Mouse (Mus musculus) olfactory bulb, adult 2 months (tissue): ENCODE measurements around the gene Cox8b. TPM values are rescaled to one million over a fixed set of nuclear protein-coding genes. Genes with fewer than 3 reads are reported as not detected.

Experiments
- H3K27ac ChIP-seq: fragments of 200-500 bp; 2 replicates; pipeline ENCODE4 v1.5.1; 2012; ENCODE audit warnings: low read depth, low read length; ENCODE audit not compliant: insufficient read depth
- H3K4me1 ChIP-seq: fragments of 200-500 bp; 2 replicates; pipeline ENCODE4 v1.6.1; 2012; ENCODE audit warnings: low read length; ENCODE audit not compliant: control insufficient read depth, insufficient read depth
- H3K4me3 ChIP-seq: fragments of 200-500 bp; 2 replicates; pipeline ENCODE4 v1.5.1; 2012; ENCODE audit warnings: mild to moderate bottlenecking, low read depth, low read length, moderate library complexity; ENCODE audit not compliant: insufficient read depth
- CTCF ChIP-seq: fragments of 200-500 bp; IDR thresholded peaks from 2 replicates; pipeline ENCODE4 v1.5.1; 2012; ENCODE audit warnings: low read depth, mild to moderate bottlenecking, low read length, moderate library complexity; ENCODE audit not compliant: insufficient read depth
- POLR2A ChIP-seq: fragments of 200-500 bp; IDR thresholded peaks from 2 replicates; pipeline ENCODE4 v1.6.1; 2012; ENCODE audit warnings: mild to moderate bottlenecking, low read depth, low read length, moderate library complexity; ENCODE audit not compliant: insufficient read depth
- WGBS: fragments of 180-500 bp; shearing (Covaris S2); methylation state at CpG from one replicate; pipeline ENCODE4 v1.1.7; 2018; 5-methylcytosine and 5-hydroxymethylcytosine counted together
- polyA plus RNA-seq: library from polyadenylated mRNA; stranded (reverse); fragments of >200 nt; gene quantifications from 2 replicates; pipeline ENCODE4 v1.2.4, GENCODE M21; 2012; ENCODE audit warnings: low replicate concordance; ENCODE audit not compliant: missing spikeins, insufficient read depth, insufficient read length

Gene Cox8b
- polyA plus RNA-seq, 1 experiment, result not detected

DNA sequence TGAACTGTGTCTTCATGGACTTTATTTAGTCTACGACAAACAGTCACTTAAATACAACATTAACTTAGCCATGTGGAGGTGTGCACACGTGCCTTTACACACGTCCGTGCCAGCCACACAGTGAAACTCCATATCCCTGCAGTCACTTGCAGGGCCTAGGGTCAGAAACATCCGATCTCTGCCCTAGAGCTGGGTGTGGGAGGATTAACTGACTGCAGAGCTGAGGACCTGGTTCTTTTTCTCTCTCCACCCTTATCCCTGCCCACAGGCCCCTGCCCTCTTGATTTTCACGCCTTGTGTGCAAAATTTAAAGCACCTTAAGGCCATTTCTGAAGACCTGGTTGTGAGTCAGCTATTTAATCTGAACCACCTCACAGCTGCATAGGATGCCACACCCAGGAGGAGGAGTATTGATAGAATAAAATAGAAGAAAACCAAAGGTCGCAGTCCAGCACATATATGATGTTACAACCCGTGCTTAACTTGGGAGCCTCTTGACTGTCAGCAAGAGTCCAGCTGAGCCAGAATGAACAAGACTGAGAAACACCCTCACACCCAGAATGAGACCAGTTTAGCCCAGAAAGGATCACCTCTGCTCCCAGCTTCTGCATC is 20.3 kb upstream of the Cox8b start, which contains the start of gene Nlrp6:
Gene Nlrp6 (plus strand): TSS at position 485 of the 612 bp plus-strand sequence.
- WGBS, result 88% methylated on average over 8 of the region's 8 CpGs
- Histone ChIP-seq H3K4me3 (no peak within 1 kb of the TSS), H3K27ac (no peak within 1 kb of the TSS), H3K4me1 (peaks cover 19% of the 10 kb centered on the region)
- TF ChIP-seq POLR2A, result no peak
- TF ChIP-seq CTCF, result no peak

DNA sequence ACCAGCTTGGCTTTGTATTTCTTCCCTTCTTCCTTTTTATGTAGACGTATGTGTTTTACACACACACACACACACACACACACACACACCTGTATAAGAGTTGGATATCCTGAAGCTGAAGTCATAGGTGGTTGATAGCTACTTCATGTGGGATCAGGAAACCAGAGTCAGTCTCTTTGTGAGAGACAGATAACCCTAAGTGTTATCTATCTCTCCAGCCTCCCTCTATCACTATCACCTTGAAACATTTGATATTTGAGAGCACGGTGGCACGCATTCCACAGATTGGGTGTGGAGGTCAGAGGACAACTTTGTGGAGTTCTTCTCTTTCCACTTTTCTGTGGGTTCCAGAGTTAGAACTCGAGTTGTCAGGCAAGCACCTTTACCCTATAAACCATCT is 19.7 kb upstream of the Cox8b start:
- Histone ChIP-seq H3K27ac (no peak overlapping the region), H3K4me3 (no peak overlapping the region), H3K4me1 (peaks cover 19% of the 10 kb centered on the region)
- TF ChIP-seq CTCF, result no peak
- WGBS, result 82% methylated on average over 4 of the region's 4 CpGs

- TF ChIP-seq POLR2A (no peak), CTCF (no peak)
- WGBS, result 90% methylated on average over 8 of the region's 8 CpGs
- H3K4me3 ChIP-seq, result no peak overlapping the region
- peaks cover 4% of the 10 kb centered on the region; the same call in 1 of the 2 replicates for H3K4me1 ChIP-seq
- H3K27ac ChIP-seq, result no peak overlapping the region
These were observed 13.9 kb upstream of the Cox8b start for GRCm38 (mm10) chr7:140914031-140914690.

DNA sequence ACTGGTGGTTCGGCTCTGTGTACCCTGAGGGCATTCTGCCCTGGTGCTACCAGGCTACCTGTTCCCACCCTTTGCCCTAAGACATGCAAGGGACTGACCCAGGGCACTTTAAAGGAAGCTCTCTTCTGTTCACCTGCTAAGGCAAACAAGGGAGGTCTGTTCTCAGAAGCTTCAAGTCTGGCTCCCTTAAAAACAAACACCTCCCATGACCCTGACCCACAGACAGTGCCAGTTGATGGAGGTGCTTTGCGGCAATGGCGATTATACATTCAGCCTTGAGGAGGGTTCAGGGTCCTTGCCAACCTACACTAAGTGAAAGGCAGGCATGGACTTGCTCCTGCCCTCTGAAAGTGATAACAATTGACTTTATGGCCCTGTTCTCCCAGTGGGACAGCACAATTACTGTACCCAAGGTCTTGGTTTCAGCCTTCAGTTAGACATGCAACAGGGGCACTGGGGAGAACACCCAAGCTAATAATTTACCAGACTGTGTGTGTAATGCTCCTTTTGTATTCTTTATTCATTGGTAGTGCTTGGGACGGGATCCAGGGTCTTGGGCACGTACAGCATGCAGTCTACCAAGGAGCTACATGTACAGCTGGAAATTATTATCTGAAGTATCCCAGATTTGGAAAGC is 12.7 kb upstream of the Cox8b start:
- TF ChIP-seq CTCF, result no peak
- no peak for TF ChIP-seq POLR2A
- WGBS, result 79% methylated on average over 5 of the region's 5 CpGs
- Histone ChIP-seq H3K4me1 (peaks cover 8% of the 10 kb centered on the region), H3K4me3 (no peak overlapping the region), H3K27ac (no peak overlapping the region)

- TF ChIP-seq POLR2A (no peak), CTCF (no peak)
- H3K4me3 ChIP-seq, result no peak overlapping the region
- no peak overlapping the region for H3K27ac ChIP-seq
- H3K4me1 ChIP-seq, result peaks cover 8% of the 10 kb centered on the region
- 41% methylated on average over 3 of the region's 3 CpGs for WGBS
These were observed 12.0 kb upstream of the Cox8b start for GRCm38 (mm10) chr7:140912293-140912692.

DNA sequence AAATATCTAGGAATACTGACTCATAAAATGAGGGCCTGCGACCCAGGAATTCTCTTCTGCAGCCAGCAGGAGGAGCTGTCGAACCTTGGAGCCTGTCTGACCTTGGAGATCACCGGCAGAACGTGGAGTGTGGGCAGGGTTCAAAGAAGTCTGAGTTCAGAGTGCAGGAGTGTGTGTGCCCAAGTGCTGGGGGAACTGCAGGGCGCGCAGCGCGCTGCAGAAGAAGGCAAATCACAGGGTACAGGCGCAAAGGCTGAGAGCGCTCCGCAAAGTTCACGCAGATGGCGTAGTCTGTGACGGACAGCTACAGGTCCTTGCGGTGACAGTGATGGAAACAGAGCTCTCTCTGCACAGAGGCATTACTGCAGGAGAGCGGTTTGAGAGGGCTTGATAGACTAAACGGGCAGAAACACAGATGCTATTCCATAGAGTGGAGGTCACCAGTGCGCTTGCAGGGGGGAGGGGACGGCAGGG is 8.4 kb upstream of the Cox8b start:
- WGBS, result 1% methylated on average over 19 of the region's 19 CpGs
- TF ChIP-seq POLR2A (no peak), CTCF (peak; percentile 76)
- Histone ChIP-seq H3K4me1 (peaks cover 8% of the 10 kb centered on the region), H3K4me3 (peak overlapping the region; percentile 48), H3K27ac (no peak overlapping the region)

DNA sequence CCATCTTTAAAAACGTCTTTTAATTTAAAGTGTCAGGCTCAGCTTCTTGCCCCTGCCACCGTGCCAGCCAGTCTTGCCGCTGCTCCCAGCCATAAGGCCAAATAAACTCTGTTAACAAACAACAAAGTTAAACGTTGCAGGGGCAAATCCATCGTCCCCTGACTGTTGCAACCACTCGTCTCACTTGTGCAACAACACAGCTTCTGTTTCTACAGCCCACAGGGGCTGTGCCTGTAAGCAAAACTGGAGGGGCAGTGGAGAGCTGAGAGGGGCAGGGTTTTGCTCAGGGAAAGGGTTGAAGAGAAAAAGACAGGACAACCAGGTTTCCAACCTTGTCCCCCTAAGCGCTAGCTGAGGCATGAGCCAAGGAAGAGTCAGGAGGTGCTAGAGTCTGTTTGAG is 7.9 kb upstream of the Cox8b start:
- Histone ChIP-seq H3K4me3 (no peak overlapping the region), H3K27ac (no peak overlapping the region), H3K4me1 (peaks cover 10% of the 10 kb centered on the region)
- 55% methylated on average over 7 of the region's 7 CpGs for WGBS
- TF ChIP-seq CTCF, result no peak
- no peak for TF ChIP-seq POLR2A

DNA sequence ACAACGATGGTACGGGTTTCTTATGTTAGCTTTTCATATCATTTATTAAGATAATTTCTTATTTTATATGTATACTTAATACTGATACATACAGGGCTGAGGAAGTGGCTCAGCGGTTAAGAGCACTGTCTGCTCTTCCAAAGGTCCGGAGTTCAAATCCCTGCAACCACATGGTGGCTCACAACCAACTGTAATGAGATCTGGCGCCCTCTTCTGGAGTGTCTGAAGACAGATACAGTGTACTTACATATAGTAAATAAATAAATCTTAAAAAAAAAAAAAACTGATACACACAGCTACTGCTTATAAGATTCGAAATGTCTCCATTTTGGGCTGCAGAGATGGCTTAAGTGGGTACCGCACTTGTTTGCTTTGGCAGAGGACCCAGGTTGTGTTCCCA is 7.5 kb upstream of the Cox8b start:
- Histone ChIP-seq H3K27ac (no peak overlapping the region), H3K4me3 (no peak overlapping the region), H3K4me1 (peaks cover 10% of the 10 kb centered on the region)
- TF ChIP-seq CTCF (no peak), POLR2A (no peak)
- WGBS, result 88% methylated on average over 7 of the region's 7 CpGs

DNA sequence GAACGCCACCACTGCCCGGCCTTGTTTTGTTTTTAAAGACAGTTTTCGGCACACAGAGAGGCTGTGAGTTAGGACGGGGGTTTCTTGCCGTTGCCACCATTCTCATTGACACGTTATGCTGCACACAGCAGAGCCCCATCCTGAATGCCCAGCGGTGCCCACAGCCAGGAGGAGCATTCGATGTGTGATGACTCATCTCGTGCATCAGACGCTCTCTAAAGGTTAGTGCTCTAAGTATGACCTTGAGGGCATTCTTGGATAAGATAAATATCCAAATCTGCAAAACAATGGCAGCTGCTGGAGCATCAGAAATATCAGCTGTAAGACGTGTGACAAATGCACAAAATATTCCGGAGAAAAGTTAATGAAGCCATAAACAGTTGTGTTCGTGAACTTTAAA is 6.9 kb upstream of the Cox8b start:
- TF ChIP-seq POLR2A (no peak), CTCF (no peak)
- peaks cover 6% of the 10 kb centered on the region for H3K4me1 ChIP-seq
- 83% methylated on average over 13 of the region's 13 CpGs for WGBS
- no peak overlapping the region for H3K4me3 ChIP-seq
- H3K27ac ChIP-seq, result no peak overlapping the region
